Mouse (Mus musculus) liver, adult 2 months (tissue): ENCODE measurements around the gene Pla2g4f.

Source experiments
- CTCF ChIP-seq: fragments of 200-500 bp; IDR thresholded peaks from 2 replicates; pipeline ENCODE4 v1.5.1; 2011; ENCODE audit warnings: low read depth, low read length, control low read depth
- POLR2A ChIP-seq: fragments of 200-500 bp; IDR thresholded peaks from 2 replicates; pipeline ENCODE4 v1.6.1; 2011; ENCODE audit warnings: low read length, control low read depth; ENCODE audit not compliant: insufficient read depth; ENCODE audit errors: extremely low read depth

GRCm38 (mm10) chr2:120285639-120286038, 28.3 kb downstream of the Pla2g4f start:
- no peak for TF ChIP-seq CTCF
- no peak for TF ChIP-seq POLR2A
